Mouse (Mus musculus) olfactory bulb, adult 2 months (tissue): Measurements from ENCODE around the gene Ankrd52.

Source experiments
- CTCF ChIP-seq: fragments of 200-500 bp; IDR thresholded peaks from 2 replicates; pipeline ENCODE4 v1.5.1; 2012; ENCODE audit warnings: low read depth, mild to moderate bottlenecking, low read length, moderate library complexity; ENCODE audit not compliant: insufficient read depth
- POLR2A ChIP-seq: fragments of 200-500 bp; IDR thresholded peaks from 2 replicates; pipeline ENCODE4 v1.6.1; 2012; ENCODE audit warnings: mild to moderate bottlenecking, low read depth, low read length, moderate library complexity; ENCODE audit not compliant: insufficient read depth

- TF ChIP-seq POLR2A (no peak), CTCF (no peak)
Measured at GRCm38 (mm10) chr10:128422426-128422825, 45.5 kb downstream of the Ankrd52 start.
